Mouse (Mus musculus) kidney, postnatal 25 days (tissue): ENCODE measurements around the gene Gpat3.

Experiments used
- DNase-seq, 2 experiments: peaks; one replicate each; pipeline ENCODE4 v3.0.0; 2021; ENCODE audit warnings: mixed read lengths in 2 of 2

The Gpat3 gene

DNA sequence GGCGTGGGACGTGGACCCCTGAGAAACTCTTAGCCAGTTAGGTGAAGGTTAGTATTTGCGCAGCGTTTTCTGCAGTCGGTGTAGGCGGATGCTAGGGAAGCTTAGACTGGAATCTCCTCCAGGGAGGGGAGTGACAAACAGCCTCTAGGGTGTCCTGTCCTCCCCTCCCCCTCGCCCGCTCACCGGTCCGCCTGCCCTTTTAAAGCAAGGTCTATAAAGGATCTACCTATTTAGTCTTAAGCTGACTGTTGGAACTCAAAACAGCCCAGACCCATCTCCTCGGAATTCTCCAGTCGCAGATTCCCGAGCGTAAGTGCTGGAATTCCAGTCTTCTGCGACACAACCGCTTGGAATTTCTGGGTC is at the start of gene Gpat3:
Gpat3 (plus strand) TSS at position 229 of the 363 bp plus-strand sequence.
- DNase-seq, result peak; percentile 42 to 55

DNA sequence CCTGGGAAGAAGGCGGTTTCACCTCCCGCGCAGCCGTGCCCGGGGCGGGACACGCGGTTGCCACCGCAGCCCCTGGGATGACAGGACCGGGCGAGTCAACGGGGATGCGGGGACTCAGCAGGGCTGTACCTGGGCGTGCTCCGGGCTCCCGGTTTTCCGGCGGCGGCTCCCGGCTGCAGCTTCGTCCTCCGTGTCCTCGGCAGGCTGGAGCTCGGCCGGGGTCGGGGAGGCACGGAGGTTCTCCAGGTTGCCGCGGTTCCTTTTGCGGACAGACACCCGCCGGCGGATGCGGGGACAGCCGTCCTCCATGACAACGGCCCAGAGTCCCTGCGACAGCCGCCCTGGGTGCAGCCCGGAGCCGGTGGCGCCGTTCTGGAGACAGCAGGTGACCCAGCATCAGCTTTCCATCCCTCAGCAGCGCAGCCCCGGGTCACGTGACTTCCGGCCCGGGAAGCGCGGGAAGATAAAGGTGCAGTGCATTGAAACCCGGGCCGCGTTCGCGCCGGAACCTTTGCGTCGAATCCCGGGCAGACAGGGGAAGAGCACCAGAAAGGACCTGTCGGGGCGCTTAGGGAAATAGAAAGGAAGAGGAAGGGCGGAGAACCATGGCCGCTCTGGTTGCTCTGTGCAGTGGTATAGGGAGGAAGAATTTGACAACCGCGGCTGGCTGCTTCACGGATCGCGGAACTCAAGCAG is 47.2 kb upstream of the Gpat3 start, which contains the start of the genes Helq and Mrps18c:
Helq (minus strand) TSS at position 434 of the 696 bp plus-strand sequence.
Mrps18c (plus strand) TSS at position 463 of the 696 bp plus-strand sequence.
- peak; percentile 93 to 96 for DNase-seq

DNA sequence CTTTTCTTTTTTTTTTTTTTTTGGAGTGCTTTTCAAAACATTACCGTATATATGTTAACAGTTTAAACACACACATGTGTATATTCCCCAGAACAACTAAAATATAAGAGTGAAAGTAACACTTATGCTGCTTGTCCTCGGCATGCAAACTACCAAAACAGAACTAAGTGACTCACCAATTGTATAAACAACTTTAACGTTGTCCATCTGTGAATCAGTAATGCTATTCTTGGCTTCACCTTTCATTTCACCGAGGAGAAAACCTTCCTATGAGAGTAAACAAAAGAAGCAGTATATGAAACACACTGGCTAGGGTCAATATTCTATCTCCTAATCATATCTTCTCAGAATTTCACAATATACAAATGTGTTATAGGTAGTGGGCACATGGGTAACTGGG is 27.2 kb upstream of the Gpat3 start:
- DNase-seq, result no peak

DNA sequence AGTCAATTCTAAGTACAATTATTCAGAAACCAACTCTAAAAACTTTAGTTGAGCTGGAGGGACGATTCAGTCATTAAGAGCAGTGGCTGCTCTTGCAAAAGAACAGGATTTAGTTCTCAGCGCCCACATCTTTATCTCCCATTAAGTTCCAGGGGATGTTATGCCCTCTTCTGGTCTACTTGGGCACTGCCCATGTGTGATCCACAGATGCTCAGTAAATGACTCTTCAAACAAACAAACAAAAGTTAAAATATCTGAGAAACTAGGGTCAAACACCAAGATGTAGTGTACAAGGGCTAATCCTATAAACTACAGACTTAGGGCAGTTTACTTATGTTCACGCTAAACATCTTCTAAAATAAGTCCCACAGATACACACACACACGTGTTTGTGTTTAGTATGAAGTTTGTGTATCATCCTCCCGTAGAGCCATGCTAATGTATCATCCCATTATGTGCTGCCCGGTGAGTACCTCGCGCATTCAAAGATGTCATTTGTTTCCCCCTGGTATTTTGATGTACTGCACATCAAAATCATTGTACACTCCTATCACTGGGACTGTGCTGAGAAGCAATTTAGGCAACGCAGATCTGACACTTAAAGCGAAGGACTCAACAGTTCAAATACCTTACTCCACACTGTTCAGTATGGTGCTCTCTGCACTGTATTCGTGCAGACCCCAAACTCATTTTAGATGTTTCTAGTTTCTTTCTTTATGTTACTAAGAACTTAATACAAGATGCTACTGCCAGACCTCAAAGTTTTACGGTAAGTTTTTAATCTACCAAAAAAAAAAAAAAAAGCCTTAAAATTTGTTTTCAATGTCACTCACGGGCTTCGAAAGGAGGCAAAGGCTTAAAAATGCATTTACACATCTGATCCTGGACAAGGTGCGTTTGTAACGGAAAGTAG is 25.7 kb upstream of the Gpat3 start:
- peak in 1 of 2 experiments; percentile 23 for DNase-seq

DNA sequence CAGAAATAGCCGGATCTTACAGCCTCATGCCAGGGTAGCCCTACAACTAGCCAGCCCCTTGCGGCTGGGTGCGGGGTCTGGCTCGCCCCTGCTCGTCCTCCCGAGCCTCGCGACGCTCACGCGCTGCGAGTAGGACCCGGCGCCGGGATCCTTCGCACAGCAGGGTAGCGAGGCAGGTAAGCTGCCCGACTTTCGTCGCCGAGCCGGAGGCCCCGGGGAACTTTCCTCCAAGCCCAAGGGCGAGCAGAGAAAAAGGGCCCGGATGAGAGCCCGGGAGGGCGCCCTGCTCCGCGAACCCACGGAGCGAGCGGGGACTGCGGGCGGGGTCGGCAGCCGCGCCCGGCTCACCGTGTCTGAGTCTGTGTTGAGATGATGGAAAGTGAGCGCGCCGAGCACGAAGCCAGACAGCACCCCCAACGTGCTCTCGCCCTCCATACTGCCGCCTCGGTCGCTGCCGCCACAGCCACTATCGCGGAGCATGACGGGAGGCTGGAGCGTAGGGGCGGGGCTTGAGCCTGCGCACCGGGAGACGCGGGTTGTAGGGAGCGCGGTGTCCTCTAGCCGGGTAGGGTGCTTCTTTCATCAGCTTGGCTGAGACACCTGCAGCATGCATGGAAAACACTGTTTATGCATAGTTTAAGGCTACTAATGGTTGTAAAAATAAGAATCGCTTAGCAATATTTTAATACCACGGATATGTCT is 24.9 kb upstream of the Gpat3 start, which contains the start of gene Abraxas1:
Abraxas1 (minus strand) TSS at position 483 of the 702 bp plus-strand sequence.
- DNase-seq, result peak; percentile 90 to 93

DNA sequence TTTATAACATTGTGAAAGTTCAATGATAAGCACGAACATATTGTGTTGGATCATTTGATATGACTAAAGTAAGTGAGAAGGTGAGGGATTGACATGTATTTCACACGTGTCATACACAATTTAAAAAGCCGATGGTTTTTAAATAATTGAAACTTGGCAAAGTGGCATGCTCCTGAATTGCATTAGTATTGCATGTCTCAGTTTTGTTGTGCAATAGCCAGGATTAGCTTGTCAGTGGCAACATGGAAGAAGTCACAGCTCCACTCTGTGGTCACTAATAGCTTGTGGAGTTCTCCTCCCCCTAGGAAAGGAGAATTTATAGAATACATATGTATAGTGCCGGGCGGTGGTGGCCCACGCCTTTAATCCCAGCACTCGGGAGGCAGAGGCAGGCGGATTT is 24.1 kb upstream of the Gpat3 start:
- no peak for DNase-seq

DNA sequence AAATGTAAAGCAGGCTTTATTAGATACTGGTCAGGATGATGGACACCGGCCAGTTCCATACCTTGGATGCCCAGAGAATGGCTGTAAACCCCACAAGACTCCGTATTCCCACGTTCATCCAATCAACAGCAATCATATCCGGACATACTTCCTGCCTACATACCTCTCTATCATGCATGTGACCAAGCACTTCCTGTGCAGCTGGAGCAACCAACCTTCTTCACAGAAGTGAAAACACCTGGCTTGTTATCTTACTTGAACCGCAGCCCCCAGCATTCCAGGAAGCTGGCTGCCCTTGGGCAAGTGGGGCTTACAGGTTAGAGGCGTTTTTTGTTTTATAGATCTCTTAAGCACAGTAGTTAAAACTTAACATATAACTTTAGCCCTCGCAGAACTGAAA is 22.7 kb upstream of the Gpat3 start:
- DNase-seq, result no peak

DNA sequence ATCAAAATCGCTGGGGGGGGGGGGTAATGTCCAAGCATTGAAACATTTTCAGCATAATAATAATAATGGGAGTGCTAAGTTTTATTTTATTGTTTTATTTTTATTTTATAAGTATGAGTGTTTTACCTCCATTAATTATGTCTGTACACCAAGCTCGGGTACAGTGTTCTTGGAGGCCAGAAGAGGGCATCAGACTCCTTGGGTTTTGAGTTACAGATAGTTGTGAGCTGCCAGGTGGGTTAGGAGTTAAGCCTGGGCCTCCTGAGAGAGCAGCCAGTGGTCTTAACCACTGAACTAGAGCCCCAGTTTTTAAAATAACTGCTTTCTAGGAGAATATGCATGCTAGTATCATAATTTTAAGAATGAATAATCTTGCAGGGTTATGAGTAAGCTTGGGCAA is 19.5 kb upstream of the Gpat3 start:
- DNase-seq, result no peak

DNA sequence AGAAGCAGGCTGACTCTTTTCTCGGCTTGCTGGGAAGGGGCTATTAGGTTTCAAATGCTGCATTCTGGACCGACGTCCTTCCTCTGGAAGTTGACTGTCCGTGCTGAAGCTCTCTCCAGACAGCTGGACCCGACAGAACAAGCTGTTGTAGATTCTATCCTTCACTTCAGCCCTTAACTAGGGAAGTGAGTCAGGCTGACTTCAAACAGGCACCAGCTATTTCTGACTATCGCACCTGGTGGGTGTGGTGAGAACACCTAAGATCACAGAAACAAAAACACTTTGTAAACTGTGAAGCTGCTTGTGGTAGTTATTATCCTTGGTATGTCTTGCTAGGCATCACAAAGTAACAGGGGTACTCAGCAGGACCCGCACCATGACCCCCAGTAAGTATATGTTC is 19.0 kb upstream of the Gpat3 start:
- no peak for DNase-seq

DNA sequence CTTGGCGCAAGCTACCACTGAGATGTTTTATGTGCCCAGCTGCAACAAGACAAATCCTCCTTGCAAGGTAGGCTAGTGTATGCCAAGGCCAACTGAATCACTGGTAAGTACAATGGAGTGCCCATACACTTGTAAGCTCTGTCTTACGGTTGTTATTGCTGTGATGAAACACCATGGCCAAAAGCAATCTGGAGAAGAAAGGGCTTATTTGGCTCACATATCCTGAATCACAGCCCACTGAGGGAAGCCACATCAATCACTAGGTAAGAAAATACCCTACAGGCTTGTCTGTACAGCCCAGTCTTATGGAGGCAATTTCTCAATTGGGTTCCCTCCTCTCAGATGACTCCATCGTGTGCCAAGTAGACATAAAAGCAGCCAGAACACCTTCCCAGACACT is 16.8 kb upstream of the Gpat3 start:
- DNase-seq, result no peak

DNA sequence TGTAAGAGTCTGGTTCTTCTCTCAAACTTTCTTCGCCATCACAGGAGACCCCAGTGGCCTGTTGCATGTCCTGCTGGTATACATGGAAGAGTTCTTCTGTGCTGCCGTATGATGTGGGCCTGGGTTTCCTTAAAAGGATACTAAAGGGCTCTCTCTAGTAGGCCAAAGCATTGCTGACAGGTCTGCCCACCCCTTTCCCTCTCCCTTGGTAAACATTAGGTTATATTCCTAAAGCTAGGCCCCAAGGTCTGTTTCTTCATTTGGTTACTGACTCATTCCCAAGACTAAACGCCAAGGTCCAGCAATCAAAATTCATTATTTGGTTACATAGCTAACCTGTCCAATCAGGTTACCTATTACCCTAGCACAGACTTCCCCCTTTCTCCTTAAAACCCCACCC is 12.8 kb upstream of the Gpat3 start:
- no peak for DNase-seq

DNA sequence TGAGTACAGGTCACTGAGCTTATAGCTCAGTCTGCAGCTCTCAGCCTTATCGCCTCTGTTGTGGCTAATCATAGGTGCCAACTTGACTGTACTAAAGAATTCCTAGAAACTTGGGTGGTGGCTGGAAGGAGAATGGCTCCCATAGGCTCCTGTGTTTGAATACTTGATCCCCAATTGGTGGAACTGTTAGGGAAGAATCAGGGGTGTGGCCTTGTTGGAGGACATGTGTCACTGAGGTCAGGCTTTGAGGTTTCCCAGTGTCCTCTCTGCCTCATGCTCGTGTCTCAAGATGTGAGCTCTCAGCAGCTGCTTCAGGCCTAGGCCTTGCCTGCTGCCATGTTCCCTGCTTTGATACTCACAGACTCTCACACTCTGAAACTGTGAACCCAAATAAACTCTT is 11.7 kb upstream of the Gpat3 start:
- no peak for DNase-seq

DNA sequence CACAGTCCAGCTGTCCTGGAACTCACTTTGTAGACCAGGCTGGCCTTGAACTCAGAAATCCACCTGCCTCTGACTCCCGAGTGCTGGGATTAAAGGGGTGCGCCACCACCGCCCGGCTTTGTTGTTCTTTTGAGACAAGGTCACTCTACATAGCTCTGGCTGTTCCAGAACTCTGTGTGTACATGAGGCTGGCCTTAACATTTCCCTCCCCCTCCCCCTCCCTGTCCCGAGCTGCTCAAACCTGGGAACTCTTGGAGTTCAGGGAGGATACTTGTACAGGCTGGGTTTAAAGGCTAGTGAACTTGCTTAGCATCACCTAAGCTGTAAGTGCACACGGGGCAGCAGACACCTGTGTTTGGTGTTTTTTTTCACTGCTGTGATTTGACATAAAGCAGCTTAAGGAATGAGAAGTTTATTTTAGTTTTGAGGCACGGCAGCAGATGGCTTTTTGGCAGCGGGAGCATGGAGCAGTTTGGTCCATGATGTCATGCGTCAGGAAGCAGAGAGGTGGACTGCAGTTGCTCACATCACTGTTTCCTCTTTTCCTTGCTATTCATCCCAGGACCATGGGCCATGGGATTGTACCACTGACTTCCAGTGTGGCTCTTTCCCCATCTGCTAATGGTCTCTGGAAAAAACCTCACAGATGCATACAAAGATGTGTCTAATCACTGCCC is 9.5 kb upstream of the Gpat3 start:
- DNase-seq, result no peak

DNA sequence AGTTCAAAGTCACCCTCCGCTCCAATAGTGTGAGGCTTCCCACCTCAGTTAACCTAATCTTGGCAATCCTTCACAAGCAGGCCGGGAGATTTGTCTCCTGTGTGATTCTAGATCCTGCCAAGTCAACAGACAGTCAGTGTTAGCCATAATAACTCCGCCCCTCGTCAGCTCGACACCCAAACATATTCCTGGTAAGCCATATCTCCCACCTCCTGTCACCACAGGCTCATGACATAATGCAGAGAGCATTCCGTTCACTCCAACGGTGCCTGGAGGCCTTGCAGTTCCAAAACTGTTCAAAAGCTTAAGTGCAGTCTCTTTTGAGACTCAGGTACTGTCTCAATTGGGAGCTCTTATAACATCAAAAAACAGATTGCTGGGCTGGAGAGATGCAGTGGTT is 7.6 kb upstream of the Gpat3 start:
- no peak for DNase-seq

DNA sequence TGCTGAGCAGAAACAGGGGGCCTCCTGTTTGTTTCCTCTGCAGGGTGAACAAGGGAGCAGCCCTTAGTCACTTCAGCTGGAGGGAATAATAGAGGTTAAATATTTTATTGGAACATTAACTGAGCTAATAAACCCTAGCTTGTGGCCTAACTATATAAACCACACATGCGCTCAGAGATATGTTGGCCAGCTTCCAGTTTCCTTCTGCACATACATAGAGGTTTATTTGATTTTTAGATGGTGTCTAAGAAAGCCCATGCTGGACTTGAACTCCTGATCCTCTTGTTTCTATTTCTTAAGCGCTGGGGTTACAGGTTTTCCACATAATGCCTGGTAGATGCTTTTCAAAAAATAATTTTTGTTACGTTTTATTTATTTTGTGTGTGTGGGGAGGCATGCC is 1.0 kb upstream of the Gpat3 start:
- no peak for DNase-seq

DNA sequence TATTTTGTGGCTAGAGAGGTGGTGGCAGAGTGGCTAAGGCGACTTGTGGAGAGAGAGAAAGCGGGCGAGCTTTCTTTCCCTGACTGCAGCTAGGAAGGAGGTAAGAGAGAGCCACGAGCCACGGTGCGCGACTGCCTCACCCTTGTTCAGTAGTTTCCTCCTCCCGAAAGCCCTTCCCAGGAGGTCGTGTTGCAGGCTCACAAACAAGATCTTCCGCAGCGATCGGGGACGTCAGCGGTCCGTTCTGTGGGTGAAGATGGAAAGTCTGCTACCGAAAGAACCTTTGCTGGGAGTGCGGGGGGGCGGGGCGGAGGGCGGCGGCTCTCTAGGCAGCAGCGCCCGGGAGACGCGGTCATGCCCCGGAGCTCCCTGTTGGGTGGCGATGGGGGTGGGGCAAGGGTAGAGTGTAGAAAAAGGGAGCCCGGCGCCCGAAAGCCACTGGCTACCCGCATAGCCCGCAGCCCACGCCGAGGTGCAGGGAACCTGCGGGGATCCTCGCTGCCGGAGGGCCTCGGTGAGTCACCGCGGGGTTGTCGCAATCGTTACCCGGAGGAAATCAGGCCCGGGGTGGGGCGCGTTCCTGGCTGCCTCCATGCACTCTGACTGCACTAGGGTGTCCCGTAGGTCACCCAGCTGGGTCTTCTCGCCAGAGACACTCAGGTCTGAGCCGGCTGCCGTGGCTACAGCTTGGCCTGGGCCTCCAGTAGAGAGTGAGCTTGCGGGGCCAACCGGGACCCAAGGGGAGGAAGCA is 510 bp downstream of the Gpat3 start:
- peak; percentile 75 to 86 for DNase-seq

DNA sequence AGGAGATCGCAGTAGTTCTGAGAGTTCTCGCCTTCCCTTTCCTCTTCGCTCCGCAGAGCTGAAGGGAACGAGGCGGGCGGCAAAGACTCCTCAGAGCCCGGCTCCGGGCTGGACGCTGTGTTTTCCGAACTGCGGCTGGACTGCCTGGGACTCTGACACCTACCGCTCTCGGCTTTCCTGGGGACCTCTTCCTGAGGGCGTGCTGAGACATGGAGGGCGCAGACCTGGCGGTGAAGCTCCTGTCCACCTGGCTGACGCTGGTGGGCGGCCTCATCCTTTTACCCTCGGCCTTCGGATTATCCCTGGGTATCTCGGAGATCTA is 1.0 kb downstream of the Gpat3 start:
- DNase-seq, result no peak

DNA sequence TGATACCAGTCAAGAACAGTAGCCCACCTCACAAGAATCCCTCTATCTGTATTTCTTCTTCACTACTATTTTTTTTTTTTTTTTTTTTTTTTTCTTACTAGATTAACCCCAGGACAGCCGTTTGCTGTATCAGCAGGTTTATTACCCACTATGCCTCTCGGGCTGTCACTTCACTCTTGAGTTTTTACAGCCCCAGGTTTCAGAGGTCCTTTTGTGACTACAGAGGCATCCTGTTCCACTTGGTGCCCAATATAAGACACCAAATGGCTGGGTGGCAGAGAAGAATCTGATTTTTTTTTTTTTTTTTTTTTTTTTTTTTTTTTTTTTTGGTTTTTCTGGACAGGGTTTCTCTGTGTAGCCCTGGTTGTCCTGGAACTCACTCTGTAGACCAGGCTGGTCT is 1.6 kb downstream of the Gpat3 start:
- DNase-seq, result no peak

DNA sequence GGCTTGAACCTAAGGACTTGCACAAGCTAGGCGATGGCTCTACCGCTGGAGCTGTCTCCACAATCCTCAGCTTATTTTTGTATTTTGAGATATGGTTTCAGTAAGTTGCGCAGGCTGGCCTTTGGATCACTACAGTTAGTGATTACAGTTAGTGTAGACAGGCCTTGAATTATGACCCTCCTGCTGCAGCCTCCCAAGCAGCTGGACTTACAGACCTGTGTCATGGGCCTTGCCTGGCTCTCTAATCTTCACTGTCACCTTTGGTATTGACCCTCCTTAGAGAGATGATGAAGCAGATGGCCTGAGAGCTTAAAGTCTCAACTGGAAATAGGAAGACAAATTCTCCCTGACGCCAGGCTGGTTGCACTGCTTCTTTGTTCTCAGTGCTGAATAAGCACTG is 8.4 kb downstream of the Gpat3 start:
- no peak for DNase-seq

DNA sequence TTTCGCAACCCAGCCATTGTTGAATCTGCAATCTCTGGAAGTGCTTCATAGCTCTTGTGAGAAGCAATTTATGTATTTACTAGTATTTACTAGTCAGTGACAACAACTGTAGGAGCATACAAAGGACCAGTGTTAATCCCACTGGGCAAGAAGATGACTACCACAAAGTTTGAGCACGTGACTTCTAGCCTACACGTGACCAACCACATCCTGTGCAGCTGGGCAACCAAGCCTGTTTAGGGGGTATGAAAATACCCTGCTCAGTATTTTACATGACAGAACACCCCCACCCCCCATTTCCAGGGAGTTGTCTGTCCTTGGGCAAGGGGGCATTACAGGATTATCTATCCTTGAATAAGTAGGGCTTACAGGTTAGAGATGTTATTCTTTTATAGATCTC is 11.0 kb downstream of the Gpat3 start:
- DNase-seq, result no peak

DNA sequence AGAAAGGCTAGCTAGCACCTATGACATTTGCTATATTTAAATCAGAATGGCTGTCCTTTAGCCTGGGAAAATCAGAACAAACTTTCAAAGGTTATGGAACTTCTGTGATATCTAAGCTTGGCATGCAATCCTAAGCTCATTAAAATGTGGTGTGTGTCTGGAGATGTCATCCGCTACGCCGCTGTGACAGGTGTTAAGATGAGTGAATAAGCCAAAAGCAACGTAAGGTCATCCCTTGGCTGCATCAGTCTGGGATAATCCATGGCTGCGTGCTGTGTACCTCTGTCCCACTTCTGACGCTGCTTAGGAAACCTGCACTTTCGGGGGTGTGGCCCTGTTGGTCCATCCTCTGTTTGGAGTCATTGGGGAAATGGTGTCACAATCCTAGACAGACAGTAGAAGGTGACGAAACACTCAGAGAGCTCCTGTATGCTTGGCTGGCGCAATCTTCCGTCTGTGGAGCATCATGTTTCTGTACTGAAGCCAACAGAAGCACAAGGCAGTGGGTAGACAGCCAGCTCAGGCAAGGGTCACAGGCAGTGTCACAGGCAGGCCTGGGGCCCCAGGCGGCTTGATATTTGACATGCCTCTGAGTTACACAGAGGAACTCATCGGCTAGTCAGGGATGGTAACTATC is 15.0 kb downstream of the Gpat3 start:
- peak; percentile 8 to 61 for DNase-seq

DNA sequence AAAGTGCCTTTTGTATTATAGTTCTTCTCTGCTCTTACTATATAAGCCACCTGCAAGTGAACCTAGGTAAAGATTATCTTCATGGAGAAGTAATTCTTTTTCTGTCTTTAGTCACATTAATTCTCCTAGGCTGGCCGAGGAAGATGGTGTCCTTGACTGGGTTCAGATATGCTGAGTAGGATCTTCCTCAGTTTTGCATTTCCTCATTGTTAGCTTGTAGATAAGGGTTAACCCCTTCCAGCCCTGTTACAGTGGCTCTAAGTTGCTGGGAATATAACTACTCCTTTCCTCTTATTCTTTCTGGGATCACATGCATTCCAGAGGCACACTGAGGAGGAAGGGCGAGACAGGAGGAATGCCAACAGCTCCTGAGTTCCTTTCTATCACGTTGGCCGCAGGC is 15.6 kb downstream of the Gpat3 start:
- no peak for DNase-seq
